Mouse (Mus musculus) embryonic facial prominence, embryonic 12.5 days (tissue): ENCODE results near the gene Gfm2. TPM values are rescaled to one million over a fixed set of nuclear protein-coding genes. Genes with fewer than 3 reads are reported as not detected.
A peak's percentile ranks its signal among the peaks of the same experiment; 100 is the strongest.

Experiments used
- ATAC-seq: fragments of 200-750 bp; cut with Nextera tagmentation; 2 replicates; pipeline ENCODE4 v1.8.0; 2017; ENCODE audit not compliant: insufficient number of reproducible peaks, insufficient read depth, low FRiP score, low TSS enrichment
- H3K27ac ChIP-seq: fragments of 300-500 bp; sonication (generic); 2 replicates; pipeline ENCODE4 v1.5.1; 2016; ENCODE audit warnings: mild to moderate bottlenecking
- H3K27me3 ChIP-seq: fragments of 300-500 bp; sonication (generic); 2 replicates; pipeline ENCODE4 v1.6.1; 2016; ENCODE audit warnings: mild to moderate bottlenecking, moderate library complexity
- H3K36me3 ChIP-seq: fragments of 300-500 bp; sonication (generic); 2 replicates; pipeline ENCODE4 v1.6.1; 2016; ENCODE audit warnings: mild to moderate bottlenecking
- H3K4me1 ChIP-seq: fragments of 300-500 bp; sonication (generic); 2 replicates; pipeline ENCODE4 v1.6.1; 2016
- H3K4me2 ChIP-seq: fragments of 300-500 bp; sonication (generic); replicated peaks from 2 replicates; pipeline ENCODE4 v1.6.1; 2016; ENCODE audit warnings: mild to moderate bottlenecking, moderate library complexity
- H3K4me3 ChIP-seq: fragments of 300-500 bp; sonication (generic); 2 replicates; pipeline ENCODE4 v1.5.1; 2016; ENCODE audit warnings: mild to moderate bottlenecking
- H3K9ac ChIP-seq: fragments of 300-500 bp; sonication (generic); 2 replicates; pipeline ENCODE4 v1.6.1; 2016; ENCODE audit warnings: mild to moderate bottlenecking, moderate library complexity
- H3K9me3 ChIP-seq: fragments of 300-500 bp; sonication (generic); 2 replicates; pipeline ENCODE4 v1.6.1; 2016; ENCODE audit warnings: mild to moderate bottlenecking, moderate library complexity
- WGBS: fragments of 180-500 bp; shearing (Covaris S2); methylation state at CpG from one replicate; pipeline ENCODE4 v1.1.7; 2016; 5-methylcytosine and 5-hydroxymethylcytosine counted together
- polyA plus RNA-seq: library from polyadenylated mRNA; unstranded; fragments of >200 nt; fragmentation: Nextera tagmentation; extraction: Ambion mirVana; gene quantifications from 2 replicates; pipeline ENCODE4 v1.2.1, GENCODE M21; 2016

Gene Gfm2
- polyA plus RNA-seq, 1 experiment from 2014 or later = 36.2 TPM

GRCm38 (mm10) chr13:97193420-97193819, 55.7 kb downstream of the Gfm2 start:
- no peaks in the 10 kb centered on the region for H3K27me3 ChIP-seq
- H3K4me2 ChIP-seq = no peak overlapping the region
- no peak overlapping the region for H3K4me3 ChIP-seq
- no peaks in the 10 kb centered on the region for H3K9me3 ChIP-seq
- H3K4me1 ChIP-seq = no peaks in the 10 kb centered on the region
- 71% methylated on average over 7 of the region's 7 CpGs for WGBS
- ATAC-seq = no peak
- no peaks in the 10 kb centered on the region for H3K36me3 ChIP-seq
- H3K27ac ChIP-seq = no peak overlapping the region
- H3K9ac ChIP-seq = no peak overlapping the region

DNA sequence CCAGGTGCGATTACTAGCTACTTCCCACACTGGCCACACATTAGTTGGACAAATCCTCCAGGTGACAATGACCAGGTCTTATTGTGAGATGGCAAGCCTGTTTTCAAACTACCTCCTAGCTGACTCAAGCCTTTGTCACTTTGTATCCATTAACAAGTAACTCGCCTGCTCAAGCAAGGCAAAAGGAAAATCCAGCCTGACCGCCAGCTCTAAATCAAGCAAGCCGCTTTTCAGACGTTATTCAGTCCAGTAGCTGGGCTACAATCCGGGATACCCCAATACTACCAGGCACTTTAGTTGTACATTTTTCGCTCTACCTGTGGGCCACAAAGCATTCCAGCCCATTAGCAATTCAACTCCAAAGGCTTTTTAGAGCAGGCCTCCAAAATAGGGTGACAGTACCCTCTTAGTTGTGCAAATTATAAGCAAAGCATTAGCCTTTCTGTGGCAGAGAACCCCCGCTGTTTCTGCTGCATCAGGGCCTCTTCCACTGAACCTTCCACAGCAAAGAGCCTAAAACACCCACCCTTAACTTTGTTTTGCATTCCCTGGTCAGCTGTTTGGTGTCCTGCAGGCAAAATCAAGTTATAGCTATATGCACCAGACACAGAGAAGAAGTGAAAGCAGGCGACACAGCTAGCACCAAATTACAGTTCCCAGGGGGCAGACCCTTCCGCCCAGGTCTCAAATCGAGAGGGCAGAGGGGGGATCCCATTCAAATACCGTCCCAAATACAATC, 58.6 kb downstream of the Gfm2 start:
- no peak overlapping the region for H3K4me2 ChIP-seq
- ATAC-seq = no peak
- H3K36me3 ChIP-seq = no peaks in the 10 kb centered on the region

GRCm38 (mm10) chr13:97196925-97197218, 59.1 kb downstream of the Gfm2 start:
- Histone ChIP-seq H3K27ac (no peak overlapping the region), H3K4me1 (no peaks in the 10 kb centered on the region), H3K4me2 (no peak overlapping the region), H3K4me3 (no peak overlapping the region), H3K9ac (no peak overlapping the region), H3K27me3 (no peaks in the 10 kb centered on the region), H3K9me3 (no peaks in the 10 kb centered on the region), H3K36me3 (no peaks in the 10 kb centered on the region)
- 83% methylated on average over 2 of the region's 2 CpGs for WGBS
- ATAC-seq = no peak

More for the DNA sequence above, 58.6 kb downstream of the Gfm2 start:
- no peaks in the 10 kb centered on the region for H3K27me3 ChIP-seq
- H3K9ac ChIP-seq = no peak overlapping the region
- H3K4me3 ChIP-seq = no peak overlapping the region
- no peak overlapping the region for H3K27ac ChIP-seq
- WGBS = 64% methylated on average over 12 of the region's 12 CpGs
- no peaks in the 10 kb centered on the region for H3K4me1 ChIP-seq
- no peaks in the 10 kb centered on the region for H3K9me3 ChIP-seq

DNA sequence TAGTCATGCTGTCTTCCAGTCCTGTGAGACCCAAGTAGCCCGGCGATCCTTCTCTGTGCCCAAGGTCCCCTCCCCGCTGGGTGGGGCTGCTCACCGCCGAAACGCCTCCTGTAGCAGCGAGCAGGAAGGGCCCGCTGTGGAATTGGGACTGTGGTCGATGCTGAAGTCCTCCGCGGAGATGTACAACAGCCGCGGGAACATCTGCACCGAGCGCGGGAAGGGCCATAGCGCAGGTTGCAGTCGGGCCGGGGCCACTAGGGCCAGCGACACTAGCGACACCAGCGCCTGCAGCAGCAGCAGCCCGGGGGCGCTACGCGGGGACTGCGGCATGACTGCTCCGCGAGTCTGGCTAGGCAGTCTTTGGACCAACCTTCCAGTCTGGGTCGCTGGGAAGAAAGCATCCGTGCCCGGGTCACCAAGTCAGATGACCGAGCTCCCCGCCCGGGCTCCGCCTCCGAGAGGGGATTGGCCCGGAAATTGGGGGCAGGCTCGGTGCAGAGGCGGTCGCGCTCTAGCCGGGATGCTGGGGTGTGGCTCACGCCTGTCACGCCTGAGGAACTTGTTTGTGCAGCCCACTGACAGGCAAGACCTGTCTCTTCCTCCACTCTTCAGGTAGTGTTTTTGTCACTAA, 60.3 kb downstream of the Gfm2 start, which contains the start of gene Hexb:
Gene Hexb, minus strand, starts transcription at position 426 of the 631 bp plus-strand sequence.
- peak; percentile 85 for ATAC-seq
- Histone ChIP-seq H3K4me2 (peak within 1 kb of the TSS; percentile 83), H3K9ac (peak within 1 kb of the TSS; percentile 66), H3K9me3 (no peaks in the 10 kb centered on the region), H3K27ac (0 out of 2 replicates have a peak within 1 kb of the TSS, but pooled peaks have one; percentile 54), H3K4me3 (peak within 1 kb of the TSS; percentile 66), H3K4me1 (no peaks in the 10 kb centered on the region), H3K27me3 (no peaks in the 10 kb centered on the region), H3K36me3 (no peaks in the 10 kb centered on the region)
- WGBS = under 1% methylated on average over 45 of the region's 45 CpGs

- Histone ChIP-seq H3K27ac (no peak overlapping the region), H3K9ac (no peak overlapping the region), H3K4me1 (no peaks in the 10 kb centered on the region), H3K36me3 (no peaks in the 10 kb centered on the region), H3K4me2 (no peak overlapping the region), H3K4me3 (no peak overlapping the region), H3K9me3 (no peaks in the 10 kb centered on the region), H3K27me3 (no peaks in the 10 kb centered on the region)
- WGBS = 74% methylated on average over 2 of the region's 2 CpGs
- no peak for ATAC-seq
These were observed 61.4 kb downstream of the Gfm2 start for GRCm38 (mm10) chr13:97199123-97199522.

DNA sequence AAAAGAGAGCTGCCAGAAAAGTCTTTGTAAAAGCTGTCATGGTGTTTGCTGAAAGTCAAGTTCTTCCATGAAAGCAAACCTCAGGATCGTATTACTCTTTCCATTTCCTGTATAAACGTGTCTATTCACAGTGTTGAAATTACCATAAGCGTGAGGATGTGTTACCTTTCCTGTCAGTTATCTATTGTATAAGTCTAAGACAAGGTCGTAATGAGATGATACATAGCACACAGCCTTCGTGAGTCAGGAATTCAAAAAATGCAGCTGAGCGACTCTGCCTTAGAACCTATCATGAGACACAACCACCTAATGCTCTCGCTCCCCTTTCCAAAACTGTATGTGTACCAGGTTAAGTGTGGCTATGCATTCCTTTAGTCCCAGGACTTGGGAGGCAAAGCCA, 63.3 kb downstream of the Gfm2 start:
- Histone ChIP-seq H3K36me3 (no peaks in the 10 kb centered on the region), H3K4me1 (no peaks in the 10 kb centered on the region), H3K4me2 (no peak overlapping the region), H3K9me3 (no peaks in the 10 kb centered on the region), H3K27me3 (no peaks in the 10 kb centered on the region), H3K4me3 (no peak overlapping the region), H3K9ac (no peak overlapping the region), H3K27ac (no peak overlapping the region)
- WGBS = 56% methylated on average over 7 of the region's 7 CpGs
- no peak for ATAC-seq

- Histone ChIP-seq H3K4me2 (no peak overlapping the region), H3K27me3 (no peaks in the 10 kb centered on the region), H3K9ac (no peak overlapping the region), H3K4me1 (no peaks in the 10 kb centered on the region), H3K36me3 (no peaks in the 10 kb centered on the region), H3K27ac (no peak overlapping the region), H3K9me3 (no peaks in the 10 kb centered on the region), H3K4me3 (no peak overlapping the region)
- no peak for ATAC-seq
- WGBS = 83% methylated on average over 4 of the region's 4 CpGs
These were observed 64.2 kb downstream of the Gfm2 start for GRCm38 (mm10) chr13:97201896-97202295.

DNA sequence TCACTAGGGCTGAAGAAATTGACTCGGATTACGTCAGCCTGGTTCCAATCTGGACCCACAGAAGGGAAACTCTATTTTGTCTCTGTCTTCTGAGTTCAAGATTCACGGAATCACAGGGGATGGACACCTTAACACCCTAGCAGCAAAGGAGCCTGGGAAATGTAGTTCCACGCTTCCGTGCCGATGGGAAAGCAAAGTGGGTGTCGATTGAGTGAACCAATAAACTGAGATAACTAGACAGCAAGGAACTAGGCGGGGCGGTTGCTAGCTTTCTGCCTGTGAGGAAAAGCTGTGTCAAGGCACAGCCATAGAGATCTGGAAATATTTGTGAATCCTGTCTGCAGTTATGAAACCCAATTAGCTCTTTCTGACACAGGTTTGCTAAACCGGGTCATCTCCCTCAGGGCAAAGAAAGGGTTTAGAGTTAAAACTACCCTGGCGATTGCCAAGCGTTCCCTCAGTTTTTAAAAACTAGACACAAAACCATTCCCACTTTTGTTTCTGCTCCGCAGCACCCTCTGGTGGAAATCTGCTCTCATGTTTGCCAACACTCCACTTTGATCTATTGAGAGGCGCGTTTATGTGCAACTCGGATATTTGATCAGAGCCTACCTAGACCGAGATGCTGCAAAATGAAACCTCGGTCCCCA, 67.4 kb downstream of the Gfm2 start:
- Histone ChIP-seq H3K4me2 (peak overlapping the region; percentile 49), H3K27ac (peak overlapping the region; percentile 24; the same call in 1 of the 2 replicates)
- WGBS = 13% methylated on average over 18 of the region's 18 CpGs

DNA sequence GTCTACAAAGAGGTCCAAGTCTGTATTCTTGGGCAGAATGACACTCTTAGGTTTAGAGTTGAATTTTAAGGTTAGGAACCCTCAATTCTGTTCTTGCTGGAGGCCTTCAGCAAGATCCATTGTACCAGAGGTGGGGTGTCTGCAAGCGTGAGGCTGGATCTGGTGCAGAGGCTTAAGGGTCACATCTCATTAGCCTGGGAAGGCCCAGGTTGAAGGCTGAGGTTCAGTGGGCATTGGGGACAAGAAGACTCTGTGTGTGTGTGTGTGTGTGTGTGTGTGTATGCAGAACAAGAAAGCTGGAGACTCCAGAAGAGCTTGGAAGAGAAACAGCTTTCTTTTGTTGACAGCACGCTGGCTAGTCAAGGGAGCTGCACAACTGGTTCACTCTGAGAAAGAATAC, 68.3 kb downstream of the Gfm2 start:
- ATAC-seq = no peak
- H3K9me3 ChIP-seq = no peaks in the 10 kb centered on the region
- H3K9ac ChIP-seq = no peak overlapping the region
- WGBS = 98% methylated on average over 2 of the region's 2 CpGs
- no peaks in the 10 kb centered on the region for H3K36me3 ChIP-seq
- H3K4me1 ChIP-seq = no peaks in the 10 kb centered on the region
- H3K4me3 ChIP-seq = no peak overlapping the region
- H3K27me3 ChIP-seq = no peaks in the 10 kb centered on the region
- no peak overlapping the region for H3K4me2 ChIP-seq
- H3K27ac ChIP-seq = no peak overlapping the region

More for the DNA sequence above, 67.4 kb downstream of the Gfm2 start:
- Histone ChIP-seq H3K4me1 (no peaks in the 10 kb centered on the region), H3K9ac (no peak overlapping the region), H3K36me3 (no peaks in the 10 kb centered on the region), H3K4me3 (peak overlapping the region; percentile 30), H3K27me3 (no peaks in the 10 kb centered on the region), H3K9me3 (no peaks in the 10 kb centered on the region)
- ATAC-seq = no peak

- no peaks in the 10 kb centered on the region for H3K9me3 ChIP-seq
- no peaks in the 10 kb centered on the region for H3K27me3 ChIP-seq
- WGBS = 80% methylated on average over 7 of the region's 7 CpGs
- ATAC-seq = no peak
- H3K9ac ChIP-seq = no peak overlapping the region
- H3K27ac ChIP-seq = no peak overlapping the region
- H3K4me3 ChIP-seq = no peak overlapping the region
- H3K4me1 ChIP-seq = no peaks in the 10 kb centered on the region
- no peak overlapping the region for H3K4me2 ChIP-seq
- no peaks in the 10 kb centered on the region for H3K36me3 ChIP-seq
These were observed 69.9 kb downstream of the Gfm2 start for GRCm38 (mm10) chr13:97207472-97208111.

DNA sequence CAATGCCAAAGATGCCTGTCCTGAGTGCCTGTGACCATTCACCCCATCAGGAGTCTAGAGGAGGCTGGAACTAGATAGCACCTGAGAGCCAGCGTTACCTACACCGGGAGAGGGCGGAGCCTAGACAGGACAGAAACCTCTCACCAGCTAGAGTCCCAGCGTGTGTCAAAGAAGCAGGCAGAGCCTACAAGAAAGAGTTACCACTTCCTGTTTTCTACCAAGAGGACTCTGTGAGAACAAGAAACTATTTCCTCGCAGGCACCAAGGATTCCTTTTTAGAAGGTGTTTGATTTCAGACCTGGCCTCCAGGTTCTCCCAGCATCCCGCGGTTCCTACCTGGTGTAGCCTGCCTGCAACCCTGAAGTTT, 70.4 kb downstream of the Gfm2 start:
- WGBS = 55% methylated on average over 7 of the region's 7 CpGs

More for the DNA sequence above, 70.4 kb downstream of the Gfm2 start:
- Histone ChIP-seq H3K4me1 (no peaks in the 10 kb centered on the region), H3K9ac (no peak overlapping the region), H3K36me3 (no peaks in the 10 kb centered on the region), H3K4me3 (no peak overlapping the region), H3K9me3 (no peaks in the 10 kb centered on the region), H3K4me2 (no peak overlapping the region), H3K27ac (no peak overlapping the region), H3K27me3 (no peaks in the 10 kb centered on the region)
- no peak for ATAC-seq
